Mouse (Mus musculus) urinary bladder, adult 2 months (tissue): ENCODE data around the gene Fam71f1. TPM values are rescaled to one million over a fixed set of nuclear protein-coding genes. Genes with fewer than 3 reads are reported as not detected.

Source experiments
- DNase-seq: peaks from one replicate; pipeline ENCODE4 v3.0.0; 2022; ENCODE audit warnings: low spot score
- polyA plus RNA-seq: library from polyadenylated mRNA; depleted of rRNA; stranded (reverse); fragments of >200 nt; gene quantifications from 2 replicates; pipeline ENCODE4 v1.2.3, GENCODE M21; 2012; rRNA removed

The Fam71f1 gene
- polyA plus RNA-seq = not detected in 2 replicates

- DNase-seq = no peak
Observed at GRCm38 (mm10) chr6:29318879-29319278, at the start of gene Fam71f1. Gene Fam71f1 (plus strand): TSS chr6:29319140.

DNA sequence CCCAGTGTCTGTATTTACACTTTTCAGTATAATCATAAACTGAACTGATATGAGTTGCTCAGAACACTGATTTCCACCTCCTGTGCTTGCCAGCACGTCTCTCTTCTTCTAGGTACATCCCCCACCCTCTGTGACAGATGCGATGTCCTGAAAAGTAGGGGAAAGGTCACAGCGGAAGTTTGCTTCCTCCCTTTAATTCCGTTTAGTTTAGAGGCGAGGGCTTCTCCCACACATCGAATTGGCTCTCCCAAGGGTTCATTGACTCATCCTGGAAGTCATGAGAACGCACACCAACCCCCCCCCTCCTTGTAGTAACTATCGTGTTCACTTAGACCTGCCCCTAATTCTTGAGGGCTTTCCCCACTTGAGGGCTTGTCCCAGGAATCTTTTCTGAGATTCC is 48.0 kb upstream of the Fam71f1 start:
- no peak for DNase-seq

DNA sequence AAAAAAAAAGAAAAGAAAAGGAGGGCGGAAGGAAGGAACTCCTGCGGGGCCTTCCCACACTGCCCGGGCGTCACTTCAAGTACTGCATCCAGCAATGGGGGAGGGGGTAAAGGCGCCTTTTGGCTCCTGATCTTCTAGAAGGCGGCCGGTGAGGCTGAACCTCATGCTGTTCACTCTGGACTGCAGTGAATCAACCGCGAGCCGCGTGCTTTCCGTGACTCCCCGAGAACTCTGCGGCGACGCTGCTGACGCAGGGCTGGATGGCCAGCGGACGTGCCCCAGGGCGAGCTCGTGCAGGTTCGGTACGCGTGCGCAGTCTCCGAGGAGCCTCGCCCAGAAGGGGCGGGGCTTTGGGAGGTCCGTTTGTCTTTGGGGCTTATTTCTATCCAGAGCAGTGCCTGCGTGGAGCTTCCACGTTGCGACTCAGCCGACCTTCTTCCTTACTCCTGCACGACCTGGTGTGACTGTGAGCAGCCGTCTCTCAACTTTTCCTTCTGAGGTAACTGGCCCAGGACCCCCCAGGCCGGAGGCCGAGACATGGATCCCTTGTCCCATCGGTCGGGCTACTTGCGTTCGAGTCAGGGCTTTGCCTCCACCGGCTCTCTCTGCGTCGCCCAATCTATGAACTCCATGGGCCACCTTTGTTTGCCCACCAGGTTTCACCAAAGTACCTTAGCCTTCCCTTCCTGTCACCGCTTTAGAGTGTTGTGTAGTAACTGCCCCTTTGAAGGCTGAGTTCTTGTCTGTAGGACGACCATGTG is 46.4 kb upstream of the Fam71f1 start, which contains the start of gene Hilpda:
Gene Hilpda (plus strand): TSS at position 177 of the 761 bp plus-strand sequence.
- peak; percentile 85 for DNase-seq

DNA sequence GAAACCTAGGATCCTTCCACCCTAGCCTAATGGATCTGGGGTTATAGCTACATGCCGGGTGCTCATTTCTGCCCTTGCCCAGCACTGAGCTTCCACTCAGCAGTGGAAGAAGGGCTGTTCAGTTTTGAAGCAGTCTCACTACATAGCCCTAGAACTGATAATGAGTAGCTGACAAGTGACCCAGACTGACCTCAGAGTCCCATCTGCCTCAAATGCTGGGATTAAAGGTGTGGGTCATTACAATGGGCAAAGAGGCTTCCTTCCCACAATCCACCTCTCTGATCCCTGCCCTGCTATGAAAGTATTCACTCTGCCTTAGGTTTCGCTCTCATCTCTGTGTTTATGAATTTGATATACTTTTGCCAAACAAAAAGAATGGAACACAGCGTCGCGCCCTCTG is 42.2 kb upstream of the Fam71f1 start:
- no peak for DNase-seq

DNA sequence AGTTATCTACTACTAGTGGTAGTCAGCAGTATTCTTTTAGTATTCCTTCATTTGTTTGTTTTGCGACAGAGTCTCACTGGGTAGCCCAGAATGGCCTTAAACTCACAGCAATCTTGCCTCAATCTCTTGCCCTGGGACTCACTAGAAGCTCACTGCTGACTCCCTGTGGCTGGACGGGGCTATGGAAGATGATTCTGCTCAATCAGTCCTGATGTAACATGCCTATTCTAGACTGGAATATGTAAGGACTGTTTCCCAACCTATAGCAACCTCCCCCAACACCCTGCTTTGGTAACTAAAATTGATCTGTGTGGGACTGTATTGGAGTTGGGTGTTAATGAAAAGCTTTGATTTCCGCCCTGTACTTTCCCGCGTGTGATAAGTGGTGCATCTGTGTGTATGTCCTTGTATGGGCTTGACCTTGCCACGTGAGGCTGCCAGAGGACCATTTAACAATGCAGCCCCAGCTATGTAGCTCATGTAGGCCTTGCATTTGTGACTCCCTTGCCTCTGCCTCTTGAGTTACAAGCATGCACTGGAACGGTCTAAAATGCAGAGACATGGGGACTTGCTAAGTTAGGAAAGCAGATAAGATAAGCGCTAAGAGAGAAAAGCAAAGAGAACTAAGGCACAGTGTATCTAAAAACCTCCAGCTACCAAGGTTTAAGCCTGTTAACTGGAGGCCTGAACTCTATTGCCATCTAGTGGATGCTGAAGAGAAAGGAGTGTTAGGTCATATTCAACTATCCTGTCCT is 40.2 kb upstream of the Fam71f1 start:
- no peak for DNase-seq

- no peak for DNase-seq
Observed at GRCm38 (mm10) chr6:29279293-29279692, 39.6 kb upstream of the Fam71f1 start, which contains the start of gene Fam71f2. Gene Fam71f2 (plus strand): TSS chr6:29279593.

DNA sequence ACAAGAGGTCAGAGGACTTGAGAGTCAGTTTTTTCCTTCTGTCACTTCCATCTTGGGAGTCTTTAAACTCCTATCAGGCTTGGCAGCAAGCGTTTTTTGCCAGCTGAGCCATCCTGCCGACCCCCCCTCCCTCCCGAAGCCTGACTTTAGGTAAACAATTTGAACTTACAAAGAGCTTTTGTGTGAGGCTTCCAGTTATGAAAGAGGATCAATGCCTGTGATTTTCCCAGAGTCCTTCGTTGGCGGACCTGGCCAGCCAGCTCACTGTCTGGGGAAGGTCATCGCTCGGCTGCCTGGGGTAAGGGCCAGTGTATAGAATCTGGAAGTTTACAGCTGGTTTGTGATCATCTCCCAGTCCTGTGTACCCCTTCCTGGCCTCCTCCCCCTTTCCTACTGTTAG is 38.3 kb upstream of the Fam71f1 start:
- DNase-seq = no peak

- no peak for DNase-seq
Observed at GRCm38 (mm10) chr6:29286870-29287269, 32.1 kb upstream of the Fam71f1 start.

DNA sequence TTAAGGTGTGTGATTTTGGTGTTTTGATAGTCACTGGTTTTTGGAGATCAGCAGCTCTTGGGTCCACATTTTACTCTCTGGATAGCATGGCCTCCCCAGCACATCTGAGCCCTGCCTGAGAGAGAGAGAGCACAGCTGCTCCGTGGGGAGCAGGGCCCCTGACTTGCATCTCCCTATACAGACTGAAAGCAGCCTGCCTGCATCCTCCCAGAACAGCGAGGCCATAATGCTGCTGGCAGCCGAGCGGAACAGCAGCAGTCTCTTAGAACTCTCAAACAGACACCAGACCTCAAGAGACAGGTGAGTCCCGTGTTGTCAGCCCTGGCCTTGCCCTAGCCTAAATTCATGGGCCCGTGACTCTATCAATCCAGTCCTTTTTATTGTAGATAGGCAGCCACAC is 31.5 kb upstream of the Fam71f1 start:
- DNase-seq = no peak

DNA sequence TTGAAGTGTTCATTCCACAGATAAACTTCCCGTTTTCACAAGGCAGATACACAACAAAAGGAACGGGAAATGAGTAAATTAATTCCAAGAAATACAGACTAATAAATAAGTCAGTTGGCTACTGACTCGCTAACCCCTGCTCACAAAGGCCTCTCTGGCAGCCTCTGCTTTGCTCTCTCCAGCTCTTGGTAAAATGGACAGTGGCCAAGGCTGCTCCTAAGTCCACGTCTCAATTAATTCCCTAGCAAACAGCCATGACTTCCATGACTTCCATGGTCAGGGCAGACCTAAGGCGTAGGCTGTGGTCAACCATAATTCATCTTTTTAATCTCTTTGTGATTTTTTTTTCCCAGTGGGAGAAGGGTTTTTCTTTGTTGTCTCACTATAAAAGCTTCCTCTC is 31.0 kb upstream of the Fam71f1 start:
- no peak for DNase-seq

DNA sequence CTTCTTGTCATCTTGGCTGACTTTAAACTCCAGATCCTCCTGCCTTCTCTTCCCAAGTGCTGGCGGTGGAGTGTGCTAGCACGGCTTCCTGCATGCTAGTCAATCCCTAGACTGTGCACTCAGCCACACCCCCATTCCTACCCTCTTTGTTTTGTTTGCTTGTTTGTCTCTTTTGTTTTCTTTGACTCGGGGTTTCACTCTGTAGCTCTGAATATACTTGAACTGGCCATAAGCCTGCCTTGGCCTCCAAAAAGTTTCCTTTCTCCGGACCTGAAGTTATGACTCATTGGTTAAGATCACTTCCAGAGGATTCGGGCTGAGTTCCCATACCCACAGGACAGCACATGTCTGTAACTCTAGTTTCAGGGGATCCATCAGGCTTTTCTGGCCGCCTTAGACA is 30.3 kb upstream of the Fam71f1 start:
- DNase-seq = no peak

GRCm38 (mm10) chr6:29299112-29299511 is 19.8 kb upstream of the Fam71f1 start:
- no peak for DNase-seq

DNA sequence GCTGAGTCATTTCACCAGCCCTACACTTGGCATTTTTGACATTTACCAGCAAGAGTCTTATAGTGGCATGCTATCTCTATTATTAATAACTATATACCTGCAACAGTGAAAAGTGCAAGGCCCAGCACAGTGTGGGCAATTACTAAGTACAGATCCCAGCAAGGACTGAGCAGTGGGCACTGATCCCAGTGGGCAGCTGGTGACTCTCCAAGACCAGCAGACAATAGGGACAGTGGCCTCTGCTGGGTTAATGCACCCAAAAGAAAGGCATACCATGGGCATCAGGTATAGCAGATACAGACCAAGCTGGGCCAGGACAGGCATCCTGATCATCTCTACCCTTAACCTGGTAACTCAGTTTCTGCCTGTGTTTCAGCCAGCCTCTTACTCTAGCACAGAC is 15.7 kb upstream of the Fam71f1 start:
- no peak for DNase-seq

DNA sequence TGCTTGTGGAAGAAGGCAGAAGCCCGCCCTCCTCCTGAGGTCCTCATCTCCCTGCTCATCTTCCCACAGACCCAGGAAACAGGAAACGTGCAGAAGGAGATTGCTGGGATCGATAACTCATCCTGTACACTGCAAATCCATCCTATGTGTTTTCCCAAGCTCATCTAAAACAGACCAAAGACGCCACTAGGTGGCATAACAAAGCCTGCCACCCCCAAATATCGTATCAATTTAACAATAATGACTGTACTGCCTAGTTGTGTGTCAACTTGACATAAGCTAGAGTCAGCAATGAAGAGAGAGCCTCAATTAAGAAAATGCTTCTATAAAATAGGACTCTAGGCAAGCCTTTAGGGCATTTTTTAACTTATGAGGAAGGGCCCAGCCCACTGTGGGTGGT is 15.2 kb upstream of the Fam71f1 start:
- no peak for DNase-seq

DNA sequence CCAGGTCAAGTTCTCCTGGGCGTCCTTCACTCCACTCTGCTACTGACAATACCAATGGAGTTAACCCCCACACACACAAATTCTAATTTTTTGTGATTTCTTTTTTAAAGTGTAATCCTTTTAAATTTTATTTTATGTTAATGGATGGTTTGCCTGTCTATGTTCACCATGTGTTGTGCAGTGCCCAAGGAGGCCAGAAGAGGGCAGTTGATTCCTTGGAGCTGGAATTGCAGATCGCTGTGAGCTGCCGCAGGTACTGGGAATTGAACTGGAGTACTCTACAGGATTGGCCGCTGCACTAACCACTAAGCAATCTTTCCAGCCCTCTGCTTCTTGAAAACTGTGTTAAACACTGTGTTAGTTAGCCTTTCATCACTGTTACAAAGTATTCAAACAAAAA is 13.5 kb upstream of the Fam71f1 start:
- DNase-seq = no peak

GRCm38 (mm10) chr6:29308846-29309605 is 9.9 kb upstream of the Fam71f1 start:
- DNase-seq = no peak

DNA sequence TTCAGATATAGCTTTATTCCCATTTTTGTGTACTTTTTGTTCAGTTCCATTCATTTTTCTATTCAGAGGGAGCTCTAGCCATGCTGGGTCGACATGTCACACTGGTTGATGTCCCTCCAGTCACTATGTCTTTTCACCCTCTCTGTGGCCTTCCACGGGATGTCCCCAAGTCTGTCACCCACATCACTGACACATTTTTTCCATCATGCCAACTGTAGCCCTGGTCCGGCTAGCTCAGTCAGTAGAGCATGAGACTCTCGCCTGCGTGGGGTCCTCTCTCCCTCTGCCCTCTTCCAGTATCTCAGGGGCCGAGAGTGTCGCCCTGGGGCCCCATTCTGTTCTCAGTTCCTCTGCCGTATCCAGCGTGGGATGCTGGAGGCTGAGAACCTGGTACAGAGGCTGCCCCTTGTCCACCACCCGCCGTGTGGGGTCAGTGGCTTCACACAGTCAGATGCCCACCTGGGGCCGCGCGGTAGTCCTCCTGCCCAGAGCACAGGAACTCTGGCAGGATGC is 5.2 kb upstream of the Fam71f1 start:
- DNase-seq = no peak

GRCm38 (mm10) chr6:29317286-29317685 is 1.7 kb upstream of the Fam71f1 start:
- DNase-seq = no peak

GRCm38 (mm10) chr6:29317941-29318340 is 999 bp upstream of the Fam71f1 start:
- no peak for DNase-seq

DNA sequence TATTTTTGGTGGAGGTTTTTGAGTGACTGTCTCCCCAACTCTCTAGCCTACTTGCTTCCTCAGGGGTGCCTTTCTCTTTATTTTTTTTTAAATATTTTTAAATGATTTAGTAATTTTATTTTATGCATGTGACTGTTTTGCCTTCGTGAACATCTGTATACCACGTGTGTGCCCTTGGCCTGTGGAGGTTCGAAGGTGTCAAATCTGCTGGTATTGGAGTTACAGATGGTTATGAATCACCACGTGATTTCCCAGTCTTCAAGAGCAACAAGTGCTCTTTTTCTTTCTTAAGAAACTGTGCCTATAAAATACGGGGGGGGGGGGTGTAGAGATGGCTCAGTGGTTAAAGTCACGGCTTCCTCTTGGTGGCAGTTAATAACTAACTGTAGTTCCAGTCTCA is 2.6 kb downstream of the Fam71f1 start:
- DNase-seq = no peak

DNA sequence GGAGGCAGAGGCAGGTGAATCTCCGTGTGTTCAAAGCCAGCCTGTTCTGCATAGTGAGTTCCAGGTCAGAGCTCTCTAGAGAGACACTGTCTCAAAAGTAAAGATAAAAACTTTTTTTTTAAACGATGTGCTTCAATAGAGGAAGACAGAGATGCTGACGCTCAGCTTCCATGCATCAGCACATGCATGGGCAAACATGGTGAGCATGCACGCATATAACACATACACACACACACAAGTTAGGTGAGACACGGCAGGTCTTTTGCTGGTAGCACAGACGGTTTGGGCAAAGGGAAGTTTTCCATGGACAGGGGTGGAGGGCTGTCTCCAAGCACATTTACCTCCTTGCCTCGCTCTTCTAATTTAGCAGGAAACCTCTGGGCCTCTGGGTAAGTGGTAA is 3.2 kb downstream of the Fam71f1 start:
- no peak for DNase-seq

DNA sequence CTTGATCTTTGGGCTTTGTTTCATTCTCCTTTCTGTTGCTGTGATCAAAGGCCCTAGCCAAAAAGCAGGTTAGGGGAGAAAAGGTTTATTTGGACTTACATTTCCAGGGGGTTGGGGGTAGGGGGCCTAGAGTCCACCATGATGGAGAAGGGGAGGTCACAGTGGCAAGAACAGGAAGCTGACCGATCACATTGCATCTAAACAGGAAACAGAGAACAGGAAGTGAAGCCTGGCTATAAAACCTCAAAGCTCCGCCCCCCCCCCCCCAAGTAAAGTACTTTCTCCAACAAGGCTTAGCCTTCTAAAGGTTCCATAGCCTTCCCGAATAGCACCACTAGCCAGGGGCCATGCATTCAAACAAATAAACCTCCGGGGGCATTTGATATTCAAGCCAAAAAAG is 3.8 kb downstream of the Fam71f1 start:
- DNase-seq = no peak
